Mouse (Mus musculus) urinary bladder, postnatal 25 days (tissue): ENCODE measurements around the gene Slc25a44.
"Not testable (repeated sequence)": the region's sequence is repeated elsewhere in the genome, so short reads cannot be mapped to it uniquely, and the experiment has no call there.

ENCODE experiments used
- DNase-seq: peaks from one replicate; pipeline ENCODE4 v3.0.0; 2022; ENCODE audit warnings: low spot score

Gene Slc25a44

DNA sequence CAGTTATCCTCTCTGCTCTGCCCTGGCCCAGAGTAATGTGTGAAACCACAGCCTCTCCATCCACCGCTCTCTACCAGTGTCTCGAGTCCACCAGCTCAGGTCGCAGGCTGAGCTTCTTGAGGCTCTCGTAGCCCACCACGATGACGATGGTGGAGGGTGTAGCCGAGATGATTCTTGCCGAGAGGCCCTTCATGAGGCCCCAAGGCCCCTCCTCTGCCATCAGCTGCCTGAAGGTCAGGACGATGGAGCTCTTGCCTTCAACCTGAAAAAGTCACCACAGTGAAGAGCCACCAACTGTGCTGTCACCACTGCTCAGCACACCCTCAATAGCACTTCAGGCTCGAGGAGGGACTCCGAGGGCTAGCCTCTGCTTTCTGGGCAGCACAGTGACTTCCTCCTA lies 12.3 kb downstream of the Slc25a44 start:
- no peak for DNase-seq

DNA sequence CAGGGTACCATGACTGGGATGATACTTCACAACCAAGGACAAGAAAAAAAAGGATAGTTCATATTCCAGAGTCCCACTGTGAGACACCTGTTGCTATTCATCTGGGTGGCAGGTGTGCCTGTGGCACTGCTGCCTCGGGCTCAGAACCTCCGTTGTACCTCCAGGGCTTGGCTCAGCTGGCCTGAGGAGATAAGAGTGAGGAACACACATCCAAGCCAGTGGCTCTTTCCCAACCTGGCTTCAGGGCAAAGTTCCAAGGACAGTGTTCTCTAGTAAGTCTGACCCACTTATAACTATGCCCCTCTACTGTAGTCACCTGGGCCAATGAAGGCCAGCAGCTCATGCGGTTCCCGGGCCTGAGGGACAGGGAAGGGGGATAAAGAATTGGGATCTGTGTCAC lies 13.3 kb downstream of the Slc25a44 start:
- no peak for DNase-seq

DNA sequence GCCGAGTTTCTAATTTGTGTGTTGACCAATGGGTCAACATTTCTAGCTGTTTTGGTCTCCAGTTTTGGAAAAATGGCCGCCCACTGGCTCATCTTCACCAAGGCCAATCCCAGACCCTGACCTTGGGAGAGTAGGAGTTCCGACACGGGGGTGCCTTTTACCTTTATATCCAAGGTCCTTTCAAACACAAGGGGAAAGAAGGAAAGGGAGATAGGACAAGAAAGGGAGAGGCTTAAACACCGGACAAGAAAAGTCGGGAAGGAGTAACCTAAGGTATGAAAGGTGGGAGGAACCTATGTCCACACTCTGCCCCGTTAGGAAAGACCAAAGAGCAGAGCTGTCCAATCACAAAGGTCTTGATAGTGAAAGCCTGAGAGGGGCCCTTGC lies 14.3 kb downstream of the Slc25a44 start:
- DNase-seq, result no peak

DNA sequence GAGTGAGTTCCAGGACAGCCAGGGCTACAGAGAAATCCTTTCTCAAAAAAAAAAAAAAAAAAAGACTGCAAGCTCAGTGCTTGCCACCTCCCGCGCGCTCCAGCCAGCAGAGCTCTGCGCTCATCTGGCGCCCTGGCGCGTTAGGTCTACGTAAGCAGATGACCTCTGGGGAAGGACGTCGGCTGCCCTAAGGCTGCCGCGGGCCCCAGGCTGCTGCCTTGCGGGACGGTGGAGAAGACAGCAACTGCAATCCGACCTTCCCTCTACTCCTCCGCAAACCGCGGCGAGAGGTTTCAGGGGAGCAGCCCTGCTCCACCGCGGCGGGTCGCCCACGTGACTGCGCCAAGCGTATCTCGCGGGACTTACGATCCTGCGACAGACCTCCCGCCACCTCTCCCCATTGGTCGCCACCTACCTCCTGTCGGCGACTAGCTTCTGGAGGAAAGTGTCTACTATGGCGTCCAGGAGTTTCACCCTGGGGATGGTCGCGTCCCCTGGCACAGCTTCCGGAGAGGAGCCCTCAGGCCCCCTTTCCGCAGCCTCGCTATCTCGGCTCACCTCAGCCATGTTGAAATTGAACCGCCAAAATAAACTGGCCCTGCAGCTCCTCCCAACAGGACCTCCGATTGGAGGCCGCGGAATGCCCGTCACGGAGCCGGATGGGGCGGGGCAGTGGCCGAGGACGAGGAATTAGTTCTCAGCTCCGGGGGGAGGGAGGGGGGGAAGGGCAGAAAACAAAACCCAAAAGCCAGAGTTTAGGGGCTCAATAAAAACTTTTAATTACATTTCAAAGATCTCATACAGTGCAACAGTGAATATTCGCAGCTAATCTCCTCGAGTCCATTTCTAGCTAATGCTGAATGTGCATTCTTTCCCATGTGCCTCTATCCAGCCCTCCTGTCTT lies 14.9 kb downstream of the Slc25a44 start, which contains the start of gene Pmf1:
Gene Pmf1 (minus strand): TSS at position 591 of the 904 bp plus-strand sequence.
- peak; percentile 82 for DNase-seq

DNA sequence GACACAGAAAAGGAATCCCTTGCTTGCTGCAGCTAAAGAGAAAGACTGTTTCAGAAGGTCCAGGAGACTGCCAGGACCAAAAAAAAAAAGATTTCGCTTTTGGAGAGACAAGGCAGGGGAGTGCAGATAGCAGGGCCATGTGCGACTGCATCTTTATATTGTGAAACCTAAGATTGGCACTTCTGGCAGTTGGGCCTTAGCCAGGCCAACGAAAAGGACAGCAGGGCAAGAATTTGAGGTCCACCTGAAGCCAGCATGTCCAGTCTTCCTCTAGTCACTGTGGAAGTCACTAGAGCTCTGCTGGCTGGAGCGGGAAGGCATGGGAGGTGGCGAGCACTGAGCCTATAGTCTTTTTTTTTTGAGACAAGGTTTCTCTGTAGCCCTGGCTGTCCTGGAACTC lies 16.0 kb downstream of the Slc25a44 start:
- no peak for DNase-seq

DNA sequence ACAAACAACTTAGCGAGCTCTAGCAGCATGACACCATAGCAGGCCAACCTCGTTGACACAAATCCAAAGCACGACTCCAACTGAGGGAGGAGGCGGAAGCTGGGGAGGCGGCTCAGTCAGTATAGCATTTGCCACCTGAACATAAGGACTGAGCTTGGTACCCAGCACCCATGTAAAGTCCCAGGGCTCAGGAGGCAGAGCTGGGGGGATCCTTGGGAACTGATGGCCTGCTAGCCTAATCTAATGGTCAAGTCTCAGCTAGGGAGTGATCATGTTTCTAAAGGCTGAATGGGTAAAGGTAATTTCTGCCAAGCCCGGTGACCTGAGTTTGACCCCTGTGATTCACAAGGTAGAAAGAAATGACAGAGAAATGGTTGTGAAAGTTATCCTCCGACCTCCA lies 17.4 kb downstream of the Slc25a44 start:
- DNase-seq, result no peak

DNA sequence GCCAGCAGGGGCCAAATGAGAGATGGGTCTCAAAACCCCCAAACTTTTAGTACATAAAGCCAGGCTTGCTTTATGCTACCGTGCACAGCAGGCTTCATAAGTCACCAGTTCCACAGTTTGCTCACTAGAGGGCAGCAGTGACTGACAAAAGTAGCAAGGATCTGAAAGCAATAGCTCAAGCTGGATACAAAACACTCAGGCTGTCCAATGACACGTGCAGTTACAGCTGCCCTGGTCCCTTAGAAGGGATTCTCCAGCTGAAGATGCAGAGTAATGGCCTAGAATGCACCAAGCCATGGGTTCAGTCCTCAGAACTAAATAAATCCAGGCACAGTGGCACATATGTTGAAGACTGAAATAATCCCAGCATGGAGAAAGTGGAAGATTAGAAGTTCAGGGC lies 17.8 kb downstream of the Slc25a44 start:
- DNase-seq, result peak; percentile 46

DNA sequence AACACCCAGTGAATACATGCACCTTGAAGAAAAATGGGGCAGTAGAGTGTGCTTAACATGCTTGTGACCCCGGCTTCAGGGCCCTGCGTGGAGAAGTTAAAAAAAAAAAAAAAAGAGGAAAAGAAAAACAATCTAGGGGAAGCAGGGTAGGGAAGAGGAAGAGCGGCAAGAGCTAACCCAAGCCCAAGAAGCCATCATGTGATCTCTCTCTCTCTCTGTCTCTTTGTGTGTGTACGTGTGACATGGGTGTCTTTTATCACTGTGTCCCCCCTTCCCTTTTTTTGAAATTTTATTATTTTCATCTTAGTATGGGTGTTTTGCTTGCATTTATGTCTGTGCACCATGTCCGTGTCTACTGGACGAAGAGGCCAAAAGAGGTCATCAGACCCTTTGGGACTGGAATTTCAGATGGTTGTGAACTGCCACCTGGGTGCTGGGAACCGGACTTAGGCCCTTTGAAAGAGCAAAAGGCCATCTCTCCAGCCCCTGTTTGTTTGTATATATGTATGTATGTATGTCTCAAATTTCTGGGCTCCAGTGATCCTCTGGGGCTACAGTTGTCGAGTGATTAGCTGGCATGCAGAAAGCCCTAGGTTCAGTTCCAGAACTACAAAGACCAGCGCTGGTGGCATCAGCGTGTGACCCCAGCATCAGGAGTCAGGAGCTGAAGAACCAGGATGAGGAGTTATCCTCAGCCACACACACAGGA lies 21.3 kb downstream of the Slc25a44 start:
- DNase-seq, result no peak

DNA sequence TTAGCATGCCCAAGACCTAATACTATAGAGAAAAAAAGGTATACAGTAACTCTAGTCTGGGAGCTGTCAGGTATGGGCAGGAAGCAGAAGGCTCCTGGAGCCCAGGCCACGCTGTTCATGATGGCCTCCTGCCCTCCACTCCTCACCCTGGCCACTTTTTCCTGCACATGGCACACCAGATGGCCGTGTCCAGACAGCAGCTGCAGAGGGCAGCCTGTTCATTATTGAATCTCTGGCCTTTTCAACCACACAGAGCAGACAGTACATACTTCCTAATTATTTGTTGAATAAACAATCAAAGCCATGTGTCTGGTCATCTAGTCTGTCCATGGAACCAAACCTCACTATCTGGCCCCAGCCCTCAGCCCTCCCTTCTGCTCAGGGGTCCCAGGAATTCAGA lies 26.3 kb downstream of the Slc25a44 start:
- no peak for DNase-seq

DNA sequence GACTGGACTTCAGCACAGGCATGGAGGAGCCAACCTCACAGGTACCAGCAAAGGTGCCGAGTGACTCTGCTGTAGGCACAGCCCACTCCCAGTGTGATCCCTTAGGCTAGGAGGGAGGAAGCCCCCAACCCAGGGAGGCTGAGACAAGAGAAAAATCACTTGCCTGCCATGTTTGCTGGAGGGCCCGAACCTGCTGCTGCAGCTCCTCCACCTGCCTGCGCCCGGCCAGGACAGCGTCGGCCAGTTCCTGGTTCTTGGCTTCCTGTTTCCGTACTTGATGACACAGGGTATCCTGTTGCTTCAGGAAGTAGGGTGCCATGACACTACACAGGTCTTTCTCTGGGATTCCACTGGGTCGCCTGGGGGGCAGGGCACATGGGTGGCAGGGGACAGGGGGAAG lies 29.2 kb downstream of the Slc25a44 start:
- DNase-seq, result no peak

DNA sequence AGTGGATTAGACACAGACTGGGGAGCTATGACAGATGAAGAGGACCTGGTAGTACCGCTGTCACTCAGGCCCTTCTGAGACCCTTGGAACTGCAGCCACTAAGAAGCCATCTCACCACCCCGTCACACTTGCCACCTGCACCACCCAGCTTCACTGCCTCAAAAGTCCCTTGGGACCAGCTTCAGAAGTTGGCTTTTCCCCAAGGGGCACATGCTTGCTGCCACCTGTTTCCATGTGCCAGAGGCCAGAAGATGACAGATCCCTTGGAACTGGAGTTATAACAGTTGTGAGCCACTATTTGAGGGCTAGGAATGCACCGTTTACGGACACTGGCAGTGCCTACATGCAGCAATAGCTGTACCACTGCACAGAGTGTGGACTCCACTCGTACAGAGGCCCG lies 29.7 kb downstream of the Slc25a44 start:
- no peak for DNase-seq

DNA sequence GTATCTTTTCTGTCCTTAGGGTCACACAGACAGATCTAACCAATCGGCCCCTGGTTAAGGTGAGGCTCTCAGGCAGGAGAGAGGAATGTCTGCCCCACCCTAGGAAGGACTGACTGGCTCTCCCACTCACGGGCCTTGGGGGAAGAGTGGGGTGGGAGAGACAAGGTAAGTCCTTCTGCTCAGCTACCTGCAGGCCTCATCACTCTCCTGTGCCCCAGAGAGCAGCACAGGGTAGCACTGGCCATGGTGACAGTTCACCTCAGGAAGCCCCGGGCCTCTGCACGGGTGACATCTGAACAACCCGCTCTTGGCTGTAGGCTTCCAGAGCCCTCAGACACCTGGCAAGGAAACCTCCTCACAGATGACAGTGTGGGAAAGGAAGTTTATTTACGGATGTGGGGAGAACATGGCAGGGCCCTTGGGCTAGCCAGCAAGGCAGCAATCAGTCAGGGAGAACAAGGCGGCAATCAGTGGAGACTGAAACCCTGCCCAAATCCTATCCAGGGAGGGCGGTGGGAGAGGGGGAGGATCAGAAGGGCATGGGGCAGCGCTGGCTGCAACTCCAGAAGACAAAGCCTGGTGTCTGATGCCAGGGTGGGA lies 31.1 kb downstream of the Slc25a44 start:
- DNase-seq, result no peak

DNA sequence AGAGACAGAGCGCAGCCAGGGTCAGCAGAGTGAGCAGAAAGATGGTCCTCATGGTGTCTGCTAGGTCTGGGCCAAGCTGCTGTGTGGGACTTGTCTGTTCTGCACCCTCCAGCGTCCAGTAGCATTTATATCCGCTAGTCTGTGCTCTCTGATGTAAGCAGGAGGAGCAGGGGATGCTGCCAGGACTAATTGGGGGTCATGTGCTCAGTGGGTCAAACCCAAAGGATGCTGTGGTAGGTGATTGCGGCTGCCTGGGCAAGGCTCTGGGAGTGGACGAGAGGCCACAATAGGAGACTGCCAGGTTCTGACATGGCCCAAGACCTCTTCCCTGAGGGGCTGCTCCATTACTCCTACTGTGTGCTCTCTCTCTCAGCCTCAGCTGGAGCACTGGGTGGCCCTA lies 40.6 kb downstream of the Slc25a44 start, which contains the start of gene Bglap:
Gene Bglap (minus strand): TSS at position 101 of the 400 bp plus-strand sequence.
- no peak for DNase-seq

DNA sequence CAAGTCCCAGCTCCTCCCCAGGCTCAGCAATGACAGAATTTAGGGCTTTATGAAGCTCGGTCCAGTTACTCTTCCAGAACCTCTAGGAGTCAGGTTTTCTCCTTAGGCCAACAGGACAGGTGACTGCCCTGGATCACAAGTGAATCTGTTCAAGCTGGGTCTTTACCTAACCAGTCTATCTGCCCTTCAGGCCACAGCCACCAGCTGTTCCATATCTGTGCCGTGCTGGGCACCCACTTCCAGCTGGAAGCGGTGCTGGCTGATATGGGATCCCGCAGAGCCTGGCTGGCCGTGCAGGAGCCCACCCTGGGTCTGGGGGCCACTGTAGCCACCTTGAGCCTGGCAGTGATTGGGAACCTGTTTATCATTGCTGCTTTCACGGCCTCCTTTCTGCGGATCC lies 42.6 kb downstream of the Slc25a44 start:
- not testable (repeated sequence) for DNase-seq

DNA sequence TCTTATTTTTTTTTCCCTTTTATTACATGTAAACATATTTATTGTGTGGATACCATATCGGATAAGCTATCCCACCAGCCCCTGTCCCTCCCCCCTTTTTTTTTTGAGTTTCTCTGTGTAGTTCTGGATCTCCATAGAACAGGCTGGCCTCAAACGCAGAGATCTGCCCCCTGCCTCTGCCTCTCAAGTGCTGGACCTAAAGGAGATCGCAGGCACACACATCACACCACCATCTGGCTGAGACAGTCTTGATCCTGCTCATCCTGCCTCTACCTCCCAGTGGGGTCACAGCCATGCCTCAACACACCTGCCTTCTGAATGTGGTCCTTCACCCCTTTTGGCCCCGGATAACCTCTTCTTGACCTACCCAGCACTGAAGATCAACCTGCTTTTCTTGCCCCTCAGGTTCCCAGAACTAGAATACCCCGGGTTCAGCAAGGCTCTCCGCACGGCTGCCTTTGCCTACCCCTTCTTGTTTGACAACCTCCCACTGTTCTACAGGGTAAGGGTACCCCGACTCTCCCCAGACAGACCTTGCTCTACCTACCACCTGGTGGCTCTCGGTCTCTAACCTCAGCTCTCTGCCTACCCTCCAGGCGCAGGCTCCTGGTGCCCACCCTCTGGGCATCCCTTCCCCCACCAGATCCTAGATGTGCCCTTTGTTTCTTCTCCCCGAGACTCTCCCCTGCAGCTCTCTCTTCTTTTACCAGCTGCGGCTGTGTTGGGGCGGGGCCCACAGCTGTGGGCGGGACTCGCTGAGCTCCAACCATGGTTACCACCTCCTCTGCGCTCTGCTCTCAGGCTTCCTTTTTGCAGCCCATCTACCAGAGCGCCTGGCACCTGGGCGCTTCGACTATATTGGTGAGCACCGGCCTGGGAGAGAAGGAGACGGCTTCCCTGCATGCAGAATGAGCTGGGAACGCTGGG lies 43.3 kb downstream of the Slc25a44 start:
- DNase-seq, result not testable (repeated sequence)

DNA sequence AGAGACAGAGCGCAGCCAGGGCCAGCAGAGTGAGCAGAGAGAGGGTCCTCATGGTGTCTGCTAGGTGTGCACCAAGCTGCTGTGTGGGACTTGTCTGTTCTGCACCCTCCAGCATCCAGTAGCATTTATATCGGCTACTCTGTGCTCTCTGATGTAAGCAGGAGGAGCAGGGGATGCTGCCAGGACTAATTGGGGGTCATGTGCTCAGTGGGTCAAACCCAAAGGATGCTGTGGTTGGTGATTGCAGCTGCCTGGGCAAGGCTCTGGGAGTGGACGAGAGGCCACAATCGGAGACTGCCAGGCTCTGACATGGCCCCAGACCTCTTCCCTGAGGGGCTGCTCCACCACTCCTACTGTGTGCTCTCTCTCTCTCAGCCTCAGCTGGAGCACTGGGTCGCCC lies 46.3 kb downstream of the Slc25a44 start, which contains the start of gene Bglap2:
Gene Bglap2 (minus strand): TSS at position 101 of the 400 bp plus-strand sequence.
- DNase-seq, result not testable (repeated sequence)

DNA sequence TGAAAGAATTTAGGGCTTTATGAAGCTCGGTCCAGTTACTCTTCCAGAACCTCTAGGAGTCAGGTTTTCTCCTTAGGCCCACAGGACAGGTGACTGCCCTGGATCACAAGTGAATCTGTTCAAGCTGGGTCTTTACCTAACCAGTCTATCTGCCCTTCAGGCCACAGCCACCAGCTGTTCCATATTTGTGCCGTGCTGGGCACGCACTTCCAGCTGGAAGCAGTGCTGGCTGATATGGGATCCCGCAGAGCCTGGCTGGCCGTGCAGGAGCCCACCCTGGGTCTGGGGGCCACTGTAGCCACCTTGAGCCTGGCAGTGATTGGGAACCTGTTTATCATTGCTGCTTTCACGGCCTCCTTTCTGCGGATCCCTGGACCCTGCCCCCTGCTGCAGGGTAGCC lies 48.3 kb downstream of the Slc25a44 start:
- not testable (repeated sequence) for DNase-seq

DNA sequence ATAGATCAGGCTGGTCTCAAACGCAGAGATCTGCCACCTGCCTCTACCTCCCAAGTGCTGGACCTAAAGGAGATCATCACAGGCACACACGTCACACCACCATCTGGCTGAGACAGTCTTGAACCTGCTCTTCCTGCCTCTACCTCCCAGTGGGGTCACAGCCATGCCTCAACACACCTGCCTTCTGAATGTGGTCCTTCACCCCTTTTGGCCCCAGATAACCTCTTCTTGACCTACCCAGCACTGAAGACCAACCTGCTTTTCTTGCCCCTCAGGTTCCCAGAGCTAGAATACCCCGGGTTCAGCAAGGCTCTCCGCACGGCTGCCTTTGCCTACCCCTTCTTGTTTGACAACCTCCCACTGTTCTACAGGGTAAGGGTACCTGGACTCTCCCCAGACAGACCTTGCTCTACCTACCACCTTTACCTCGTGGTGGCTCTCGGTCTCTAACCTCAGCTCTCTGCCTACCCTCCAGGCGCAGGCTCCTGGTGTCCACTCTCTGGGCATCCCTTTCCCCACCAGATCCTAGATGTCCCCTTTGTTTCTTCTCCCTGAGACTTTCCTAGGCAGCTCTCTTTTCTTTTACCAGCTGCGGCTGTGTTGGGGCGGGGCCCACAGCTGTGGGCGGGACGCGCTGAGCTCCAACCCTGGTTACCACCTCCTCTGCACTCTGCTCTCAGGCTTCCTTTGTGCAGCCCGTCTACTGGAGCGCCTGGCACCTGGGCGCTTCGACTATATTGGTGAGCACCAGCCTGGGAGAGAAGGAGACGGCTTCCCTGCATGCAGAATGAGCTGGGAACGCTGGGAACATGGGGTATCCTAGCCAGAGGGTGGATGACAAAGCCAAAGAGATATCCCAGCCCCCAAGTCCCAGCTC lies 49.0 kb downstream of the Slc25a44 start:
- DNase-seq, result not testable (repeated sequence)

DNA sequence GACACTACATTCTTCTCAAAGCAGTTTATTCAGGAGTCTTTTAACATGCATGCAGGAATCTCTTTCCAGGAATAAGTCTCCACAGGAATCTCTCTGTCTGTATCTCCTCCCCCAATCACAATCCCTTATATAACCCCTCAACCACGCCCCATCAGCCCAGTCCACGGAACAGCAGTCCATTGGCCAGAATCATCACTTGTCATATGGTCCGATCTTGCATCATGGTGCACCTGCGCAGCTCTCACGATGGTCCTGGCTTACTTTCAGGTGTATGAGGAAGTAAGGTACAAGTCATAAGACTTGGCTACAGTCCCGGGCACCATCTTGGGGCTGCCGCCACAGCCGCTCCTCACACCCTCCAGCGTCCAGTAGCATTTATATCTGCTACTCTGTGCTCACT lies 52.3 kb downstream of the Slc25a44 start, which contains the start of gene Bglap3:
Gene Bglap3 (minus strand): TSS at position 101 of the 400 bp plus-strand sequence.
- not testable (repeated sequence) for DNase-seq

DNA sequence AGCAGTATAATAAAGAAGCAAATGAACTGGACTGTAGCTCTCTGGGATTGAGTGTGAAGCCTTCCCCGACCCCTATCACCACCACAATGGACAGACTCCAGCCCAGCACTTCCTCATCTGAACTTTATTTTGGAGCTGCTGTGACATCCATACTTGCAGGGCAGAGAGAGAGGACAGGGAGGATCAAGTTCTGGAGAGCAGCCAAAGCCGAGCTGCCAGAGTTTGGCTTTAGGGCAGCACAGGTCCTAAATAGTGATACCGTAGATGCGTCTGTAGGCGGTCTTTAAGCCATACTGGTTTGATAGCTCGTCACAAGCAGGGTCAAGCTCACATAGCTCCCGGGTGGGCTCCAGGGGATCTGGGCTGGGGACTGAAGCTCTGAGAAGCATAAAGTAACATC lies 56.4 kb downstream of the Slc25a44 start:
- not testable (repeated sequence) for DNase-seq
